Mouse (Mus musculus): ENCODE data around the gene Ubac1. TPM values are rescaled to one million over a fixed set of nuclear protein-coding genes. Genes with fewer than 3 reads are reported as not detected.
A peak's percentile ranks its signal among the peaks of the same experiment; 100 is the strongest.

Gene Ubac1
- 10 to 100 TPM; 90.5 to 92.0 TPM for total RNA-seq (2021)

DNA sequence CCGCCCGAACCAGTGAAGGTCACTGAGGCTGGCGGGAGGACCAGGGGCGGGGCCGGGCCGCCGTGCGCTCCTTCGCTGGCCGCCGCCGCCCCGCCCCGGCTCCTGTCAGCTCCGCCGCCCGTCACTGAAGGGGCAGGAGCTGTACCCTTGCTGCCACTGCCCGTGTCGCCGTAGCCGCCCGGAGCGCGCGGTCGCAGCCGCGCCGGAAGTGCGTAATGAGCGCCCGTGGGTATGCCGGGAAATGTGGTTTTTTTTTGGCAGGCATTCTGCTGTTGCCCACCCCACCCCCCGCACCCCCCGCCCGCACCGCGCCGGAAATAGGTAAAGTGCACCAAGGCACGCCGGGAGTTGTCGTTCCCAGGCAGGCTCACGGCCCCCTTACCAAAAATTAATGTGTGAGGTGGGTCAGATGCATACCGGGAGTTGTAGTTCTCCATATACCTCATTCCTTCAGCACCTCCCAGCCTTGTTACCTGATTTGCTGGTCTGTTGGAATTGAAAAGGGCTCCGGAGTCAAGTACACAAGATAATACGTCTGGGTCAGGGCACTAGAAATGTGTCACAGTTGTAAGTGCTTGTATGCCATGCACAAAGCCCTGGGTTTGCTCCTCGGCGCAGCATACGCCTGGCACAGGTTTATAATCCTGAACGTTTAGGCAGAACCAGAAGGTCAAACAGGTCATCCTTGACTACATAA is at the start of gene Ubac1:
Gene Ubac1, minus strand, starts transcription at position 187 of the 697 bp plus-strand sequence.
- intact Hi-C loops (cut with DNase I), result loop anchor here (5.0 to 10.0 kb wide), 2 partner anchors 121 to 253 kb away; no protein-coding TSS in a partner anchor
- peak; percentile 92 for DNase-seq

DNA sequence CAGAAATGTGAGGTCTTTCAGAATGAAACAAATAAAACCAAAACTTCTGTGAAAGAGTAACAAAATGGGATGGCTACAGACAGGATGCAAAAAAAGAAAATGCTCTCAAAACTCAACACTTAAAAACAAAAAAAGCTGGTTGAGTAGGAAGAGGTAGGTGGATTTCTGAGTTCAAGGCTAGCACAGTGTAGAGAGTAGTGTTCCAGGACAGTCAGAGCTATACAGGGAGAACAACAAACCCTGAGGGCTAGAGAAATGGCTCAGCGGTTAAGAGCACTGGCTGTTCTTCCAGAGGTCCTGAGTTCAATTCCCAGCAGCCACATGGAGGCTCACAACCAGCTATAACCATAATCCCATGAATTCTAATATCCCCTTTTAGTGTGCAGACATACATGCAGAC is 47.0 kb upstream of the Ubac1 start:
- intact Hi-C loops (cut with DNase I), result no loop called here

DNA sequence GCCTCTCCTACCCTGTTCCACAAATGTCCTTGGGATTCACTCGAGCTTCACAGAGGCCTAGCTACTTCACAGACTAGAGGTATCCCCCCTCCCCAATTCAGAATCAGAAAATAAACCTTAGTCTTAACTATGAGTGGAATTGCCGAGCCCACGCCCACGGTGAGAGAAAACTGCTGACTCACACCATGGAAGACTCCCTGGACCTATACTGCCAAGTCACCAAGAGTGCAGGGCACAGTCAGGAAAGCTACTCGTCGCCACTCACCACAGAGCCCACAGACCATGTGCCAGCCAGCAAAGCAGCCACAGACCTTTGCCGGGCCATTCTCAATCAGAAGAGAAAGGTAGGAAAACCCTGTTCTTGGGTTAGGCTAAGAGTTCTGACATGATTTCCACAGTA is 46.6 kb upstream of the Ubac1 start:
- no peak for DNase-seq
- intact Hi-C loops (cut with DNase I), result no loop called here

More for the DNA sequence above, 47.0 kb upstream of the Ubac1 start:
- DNase-seq, result no peak

DNA sequence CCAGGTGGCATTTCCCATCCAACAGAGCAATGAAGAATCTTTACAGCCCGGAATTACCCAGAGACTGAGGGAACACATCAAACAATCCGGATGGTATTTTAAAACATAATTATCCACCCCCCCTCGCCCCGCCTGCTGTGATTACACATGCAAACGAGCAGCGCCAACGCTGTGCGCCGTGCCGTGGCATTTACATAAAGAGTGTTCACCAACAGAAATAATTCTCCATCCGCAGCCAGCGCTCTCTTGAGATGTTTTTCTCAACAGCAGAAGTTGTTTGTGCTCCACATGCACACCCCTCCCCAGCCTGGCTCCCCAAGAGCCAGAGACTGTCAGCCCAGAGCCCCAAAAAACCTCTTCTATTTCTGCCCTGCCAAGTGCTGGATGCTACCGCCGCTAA is 45.0 kb upstream of the Ubac1 start:
- DNase-seq, result no peak
- intact Hi-C loops (cut with DNase I), result no loop called here

DNA sequence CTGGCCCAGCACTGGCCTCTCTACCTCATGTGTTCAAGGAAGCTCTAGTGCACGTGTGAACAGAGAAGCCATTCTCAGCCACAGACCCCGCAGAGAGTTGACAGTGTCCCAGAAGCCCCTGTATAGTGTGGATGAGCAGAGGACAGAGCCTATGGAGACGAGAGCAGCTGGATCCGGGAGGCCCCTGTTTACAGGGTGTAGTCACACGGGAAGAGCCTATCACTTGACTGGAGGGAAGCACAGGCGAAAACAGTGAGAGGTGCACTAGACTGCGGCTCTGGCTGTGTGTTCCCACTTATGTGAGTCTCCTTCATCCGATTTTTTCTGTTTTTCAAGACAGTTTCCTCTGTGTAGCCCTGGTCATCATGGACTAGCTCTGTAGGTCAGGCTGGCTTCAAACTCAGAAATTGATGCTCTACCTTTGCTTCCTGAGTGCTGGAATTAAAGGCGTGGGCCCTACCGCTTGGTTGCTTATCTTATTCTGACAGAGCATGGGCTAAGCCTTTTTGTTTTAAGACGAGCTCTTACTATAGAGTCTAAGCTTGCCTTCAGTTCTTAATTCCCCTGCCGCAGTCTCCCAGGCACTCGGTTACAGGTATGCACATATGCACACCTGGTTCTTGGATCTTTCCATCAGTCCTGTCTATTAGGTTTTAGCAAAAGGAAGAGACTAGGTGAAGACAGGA is 41.3 kb upstream of the Ubac1 start:
- DNase-seq, result no peak
- intact Hi-C loops (cut with DNase I), result no loop called here

DNA sequence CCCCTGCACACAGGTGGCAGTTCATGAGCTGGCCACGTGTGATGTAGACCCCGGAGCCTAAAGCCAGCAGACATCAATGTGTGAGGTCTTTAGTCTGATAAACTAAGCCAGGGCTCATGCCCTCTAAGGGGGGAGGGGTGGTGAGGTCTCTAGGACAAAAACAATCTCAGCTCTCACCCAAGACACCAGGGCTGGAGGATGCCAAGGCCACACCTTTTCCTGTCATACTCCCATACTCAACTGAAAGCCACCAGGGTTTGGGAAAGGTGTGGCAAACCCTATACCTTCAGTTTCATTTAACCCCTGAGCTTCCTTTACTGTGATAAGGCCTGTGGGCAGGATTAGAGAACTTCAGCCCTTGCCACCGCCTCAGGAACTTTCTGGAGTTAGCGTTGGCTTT is 40.7 kb upstream of the Ubac1 start:
- DNase-seq, result no peak
- intact Hi-C loops (cut with DNase I), result no loop called here

DNA sequence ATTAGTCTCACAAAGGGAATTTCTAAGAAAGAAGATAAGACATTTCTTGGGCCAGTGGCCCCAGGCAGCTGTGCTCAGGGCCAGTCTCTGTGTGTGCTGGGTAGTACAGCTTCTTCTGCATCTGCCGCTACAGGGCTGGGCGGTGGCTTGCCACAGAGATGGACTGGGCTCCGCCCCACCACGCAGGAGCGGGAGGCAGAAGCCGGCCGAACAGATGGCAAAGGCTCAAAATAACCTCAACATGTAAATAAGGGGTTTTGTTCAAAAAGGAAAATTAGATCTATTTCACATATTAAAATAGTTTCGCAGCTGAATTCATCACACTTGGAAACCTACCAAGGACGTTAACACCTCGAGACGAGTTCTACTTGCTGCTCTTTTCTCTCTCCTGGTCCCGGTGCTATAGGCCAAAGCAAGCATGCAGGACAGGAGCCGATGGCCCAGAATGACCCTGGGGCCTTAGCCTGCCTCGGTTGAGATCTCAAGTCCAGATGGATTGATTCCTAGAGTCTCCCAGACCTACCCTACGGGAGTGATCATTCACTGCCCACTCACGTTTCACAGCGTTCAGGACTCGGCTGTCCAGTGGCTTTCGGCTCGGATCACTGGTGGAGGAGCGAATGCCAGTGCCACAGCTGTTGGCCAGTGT is 39.6 kb upstream of the Ubac1 start:
- intact Hi-C loops (cut with DNase I), result no loop called here
- DNase-seq, result no peak

DNA sequence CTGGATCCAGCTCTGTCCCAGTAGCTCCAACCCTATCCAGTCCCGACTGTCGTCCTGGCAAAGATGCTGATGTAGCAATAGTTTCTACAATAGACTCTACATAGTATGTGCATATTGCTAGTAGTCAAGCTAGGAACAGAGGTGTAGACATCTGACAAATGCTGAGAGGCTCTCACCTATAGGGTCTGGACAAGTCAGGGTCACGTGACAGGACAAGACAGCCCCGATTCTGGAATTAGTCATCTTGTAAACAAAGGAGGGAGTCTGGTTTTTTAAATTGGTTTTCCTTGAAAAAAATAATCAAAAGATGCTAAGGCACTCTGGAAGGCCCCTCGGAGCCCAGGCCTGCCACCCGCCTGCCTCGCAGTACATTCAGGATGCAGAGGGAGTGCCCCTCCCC is 35.5 kb upstream of the Ubac1 start:
- intact Hi-C loops (cut with DNase I), result no loop called here

DNA sequence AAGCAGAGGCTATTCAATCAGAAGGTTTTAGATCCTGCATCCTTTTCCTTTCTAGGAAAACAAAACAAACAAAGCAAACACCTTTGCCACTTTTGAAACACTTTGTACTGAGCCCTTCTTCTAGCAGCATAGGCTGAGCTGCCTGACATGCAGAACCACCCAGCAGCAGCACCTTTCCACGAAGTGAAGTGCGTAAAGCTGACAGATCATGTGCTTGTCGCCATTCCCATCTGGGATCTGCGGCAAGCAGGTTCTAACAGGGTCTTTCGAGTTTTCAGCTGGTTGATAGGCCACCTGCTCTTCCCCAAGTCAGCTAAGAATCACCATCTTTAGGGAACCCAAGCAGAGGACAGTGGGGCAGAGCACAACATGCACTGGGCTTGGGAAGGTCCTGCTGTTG is 34.7 kb upstream of the Ubac1 start:
- intact Hi-C loops (cut with DNase I), result no loop called here
- no peak for DNase-seq

More for the DNA sequence above, 35.5 kb upstream of the Ubac1 start:
- no peak for DNase-seq

DNA sequence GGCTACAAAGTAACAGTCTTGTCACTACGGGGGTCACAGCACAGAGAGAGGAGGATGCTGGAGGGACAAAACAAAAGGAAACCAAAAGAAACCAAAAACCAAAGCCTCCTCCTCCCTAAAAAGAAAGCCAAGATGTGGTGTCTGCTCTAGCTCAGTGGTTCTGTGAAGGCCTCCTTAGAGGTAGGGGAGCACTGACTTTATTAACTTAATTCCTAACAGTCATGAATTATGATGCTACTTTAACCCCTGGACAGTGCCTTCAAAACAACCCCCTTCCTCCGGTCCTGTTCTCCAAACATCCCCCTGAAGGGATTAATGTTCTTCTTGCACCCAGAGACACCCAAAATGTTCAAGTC is 34.2 kb upstream of the Ubac1 start:
- intact Hi-C loops (cut with DNase I), result no loop called here

DNA sequence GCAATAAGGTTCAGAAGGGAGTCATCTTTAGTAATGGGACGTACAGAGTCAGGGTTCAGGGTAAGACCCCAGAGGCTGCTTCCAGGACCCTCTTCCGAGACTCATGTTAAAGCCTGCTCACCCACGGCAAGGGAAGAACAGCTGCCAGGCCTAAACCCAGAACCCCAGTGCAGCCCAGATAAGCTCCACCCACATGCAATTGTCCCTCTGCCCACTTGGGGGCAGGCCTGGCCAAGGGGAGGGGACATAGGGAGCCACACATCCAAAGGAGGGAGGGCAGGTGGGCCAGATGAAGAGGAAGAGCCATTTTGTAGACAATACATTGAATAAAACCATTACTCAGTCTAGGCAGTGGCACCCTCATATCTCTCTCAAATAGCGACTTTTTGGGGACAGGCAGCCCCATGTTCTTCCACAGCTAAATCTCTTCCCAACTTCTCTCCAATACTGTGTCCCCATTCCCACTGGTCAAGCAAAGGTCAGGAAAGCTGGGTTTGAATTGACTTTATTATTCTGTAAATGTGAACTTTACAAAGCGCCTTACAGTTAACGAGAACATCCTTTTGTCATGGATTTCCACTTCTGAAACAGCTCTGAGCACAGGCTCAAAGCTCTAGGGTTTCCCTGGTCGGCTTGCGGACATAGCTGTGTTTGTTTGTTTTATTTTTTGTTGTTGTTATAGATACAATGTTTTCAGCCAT is 33.6 kb upstream of the Ubac1 start:
- DNase-seq, result peak; percentile 79
- intact Hi-C loops (cut with DNase I), result no loop called here

More for the DNA sequence above, 34.2 kb upstream of the Ubac1 start:
- DNase-seq, result no peak

DNA sequence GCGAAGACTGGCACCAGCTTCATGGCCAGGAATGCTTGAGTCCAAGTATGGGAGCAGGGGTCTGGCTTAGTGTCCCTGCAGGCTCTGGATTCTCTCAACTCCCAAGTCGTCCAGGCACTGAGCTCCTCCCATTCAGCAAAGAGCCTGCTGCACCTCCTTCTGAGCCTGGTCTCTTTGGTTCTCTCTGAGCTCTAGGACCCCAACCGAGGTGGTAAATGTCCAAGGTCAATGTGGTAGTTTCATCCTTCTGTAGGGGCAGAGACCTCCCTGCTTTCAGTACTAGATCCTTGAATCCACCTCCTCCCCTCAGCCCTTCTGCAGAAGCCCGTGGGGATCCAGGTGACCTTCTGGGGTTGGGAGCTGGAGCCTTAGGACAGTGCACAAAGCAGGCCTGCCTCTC is 31.3 kb upstream of the Ubac1 start:
- intact Hi-C loops (cut with DNase I), result no loop called here
- no peak for DNase-seq

DNA sequence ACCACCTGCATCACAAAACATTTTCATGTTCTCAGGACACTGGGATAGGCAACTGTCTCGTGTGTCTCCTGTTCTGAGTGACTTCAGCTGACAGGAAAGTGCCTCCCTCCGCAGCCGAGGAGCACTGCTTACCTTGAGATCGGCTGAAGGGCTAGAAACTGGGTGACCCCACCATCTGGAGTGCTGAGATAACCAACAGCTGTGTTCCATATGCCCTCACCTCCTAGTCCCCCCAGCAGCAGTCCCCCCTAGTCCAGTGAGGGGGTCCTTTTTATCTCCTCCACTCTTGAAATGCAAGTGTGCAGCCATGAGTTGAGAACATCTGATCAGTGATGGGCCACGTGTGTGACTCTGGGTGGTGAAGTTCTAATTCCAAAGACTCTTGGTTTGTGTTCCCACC is 27.3 kb upstream of the Ubac1 start:
- intact Hi-C loops (cut with DNase I), result no loop called here
- DNase-seq, result no peak

DNA sequence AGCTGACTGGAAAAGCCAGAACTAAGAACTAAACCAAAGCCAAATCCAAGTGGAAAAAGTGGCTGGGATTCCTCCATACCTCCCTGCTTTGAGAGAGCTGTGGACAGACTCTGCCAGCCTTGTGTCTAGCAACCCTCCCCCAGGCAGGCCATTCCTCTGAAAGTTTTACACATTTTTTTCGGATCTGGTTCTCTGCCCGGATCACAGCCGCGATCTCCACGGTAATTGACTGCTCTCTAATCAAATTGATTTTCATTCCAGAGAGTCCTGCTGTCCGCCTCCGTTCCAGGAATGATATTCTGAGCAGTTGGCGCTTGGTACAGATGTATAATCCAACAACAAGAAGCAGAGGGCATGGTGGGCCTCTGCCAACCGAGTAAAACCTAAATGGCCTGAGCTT is 22.7 kb upstream of the Ubac1 start:
- peak; percentile 67 for DNase-seq
- intact Hi-C loops (cut with DNase I), result no loop called here

DNA sequence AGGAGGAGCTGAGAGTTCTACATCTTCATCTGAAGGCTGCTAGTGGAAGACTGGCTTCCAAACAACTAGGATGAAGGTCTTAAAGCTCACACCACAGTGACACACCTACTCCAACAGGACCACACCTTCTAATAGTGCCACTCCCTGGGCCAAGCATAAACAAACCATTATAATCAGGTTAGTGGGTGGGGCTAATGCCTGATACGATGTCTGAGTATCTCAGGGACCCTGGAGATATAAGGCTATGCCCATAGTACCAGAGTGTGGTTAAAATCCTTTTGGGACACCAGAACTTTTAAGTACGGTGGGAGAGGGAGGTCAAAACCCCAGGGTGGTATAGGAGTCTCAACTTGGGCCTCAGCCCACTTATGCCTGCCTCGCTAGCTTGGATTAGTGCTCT is 21.1 kb upstream of the Ubac1 start:
- no peak for DNase-seq
- intact Hi-C loops (cut with DNase I), result no loop called here

DNA sequence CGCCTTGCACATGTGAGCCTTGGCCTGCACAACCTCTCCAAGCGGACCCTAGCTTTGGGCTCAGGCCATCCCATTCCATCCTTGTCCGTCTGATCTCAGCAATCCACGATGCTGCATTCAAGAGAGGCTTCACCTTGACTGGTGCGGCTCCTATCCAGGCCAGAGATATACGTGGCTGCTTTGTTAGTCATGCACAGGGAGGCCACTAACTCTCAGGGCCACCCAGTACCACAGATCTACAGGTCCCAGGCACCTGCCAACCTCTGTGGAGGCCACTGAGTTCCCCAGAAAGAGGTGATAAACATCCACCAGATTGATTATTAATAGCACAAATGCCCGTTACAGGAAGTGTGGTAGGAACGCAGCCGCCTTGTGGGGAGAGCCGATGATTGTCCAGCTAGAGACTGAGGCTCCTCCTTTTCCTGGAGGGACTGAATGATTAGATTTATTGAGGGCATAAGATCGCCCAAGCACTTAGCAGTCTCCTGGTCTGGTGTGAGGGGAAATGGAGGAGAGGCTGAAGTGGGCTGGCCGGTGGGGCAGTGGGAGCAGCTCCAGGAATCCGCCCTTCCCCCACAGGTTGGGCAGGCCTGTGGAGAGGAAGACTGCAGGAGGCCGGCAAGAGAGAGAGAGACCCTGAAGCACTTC is 19.7 kb upstream of the Ubac1 start:
- no peak for DNase-seq
- intact Hi-C loops (cut with DNase I), result no loop called here

DNA sequence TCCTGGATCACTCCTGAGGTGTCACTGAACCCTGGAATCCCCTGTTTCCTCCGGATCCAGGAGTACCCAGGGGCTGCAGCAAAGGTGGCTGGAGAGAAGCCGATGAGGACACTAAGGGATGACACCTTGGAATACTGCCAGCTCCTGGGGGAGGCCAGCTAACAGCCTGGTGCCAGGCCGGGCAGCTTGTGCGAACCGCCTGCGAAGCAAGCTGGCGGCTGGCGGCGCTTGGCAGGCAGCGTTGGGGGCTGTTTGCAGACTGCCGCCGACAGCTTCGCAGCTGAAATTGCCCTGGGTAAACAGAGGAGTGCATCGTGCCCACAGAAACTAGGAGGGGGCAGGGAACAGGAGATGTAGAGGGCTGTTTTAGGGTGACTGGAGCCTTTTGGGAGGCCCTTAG is 18.4 kb upstream of the Ubac1 start:
- DNase-seq, result peak; percentile 94
- intact Hi-C loops (cut with DNase I), result no loop called here

DNA sequence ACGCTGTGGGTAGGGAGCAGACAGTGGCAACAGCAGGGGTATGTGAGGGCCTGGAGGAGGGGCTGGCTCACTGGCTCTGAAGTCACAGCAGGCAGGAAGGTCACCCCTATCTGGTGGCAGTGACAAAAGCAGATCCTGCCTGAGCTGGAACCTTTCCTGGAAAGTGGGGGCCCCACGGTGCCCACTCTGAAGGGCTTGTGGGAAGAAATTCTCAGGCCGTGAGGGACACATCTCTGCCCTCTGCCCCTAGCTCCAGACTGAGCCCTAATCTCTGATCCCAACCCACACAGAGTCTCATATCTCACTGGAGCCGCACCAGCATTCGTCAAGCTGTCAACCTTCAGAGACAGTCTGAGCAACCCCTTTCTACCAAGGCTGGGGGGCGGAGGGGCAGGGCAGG is 15.8 kb upstream of the Ubac1 start:
- no peak for DNase-seq
- intact Hi-C loops (cut with DNase I), result no loop called here

DNA sequence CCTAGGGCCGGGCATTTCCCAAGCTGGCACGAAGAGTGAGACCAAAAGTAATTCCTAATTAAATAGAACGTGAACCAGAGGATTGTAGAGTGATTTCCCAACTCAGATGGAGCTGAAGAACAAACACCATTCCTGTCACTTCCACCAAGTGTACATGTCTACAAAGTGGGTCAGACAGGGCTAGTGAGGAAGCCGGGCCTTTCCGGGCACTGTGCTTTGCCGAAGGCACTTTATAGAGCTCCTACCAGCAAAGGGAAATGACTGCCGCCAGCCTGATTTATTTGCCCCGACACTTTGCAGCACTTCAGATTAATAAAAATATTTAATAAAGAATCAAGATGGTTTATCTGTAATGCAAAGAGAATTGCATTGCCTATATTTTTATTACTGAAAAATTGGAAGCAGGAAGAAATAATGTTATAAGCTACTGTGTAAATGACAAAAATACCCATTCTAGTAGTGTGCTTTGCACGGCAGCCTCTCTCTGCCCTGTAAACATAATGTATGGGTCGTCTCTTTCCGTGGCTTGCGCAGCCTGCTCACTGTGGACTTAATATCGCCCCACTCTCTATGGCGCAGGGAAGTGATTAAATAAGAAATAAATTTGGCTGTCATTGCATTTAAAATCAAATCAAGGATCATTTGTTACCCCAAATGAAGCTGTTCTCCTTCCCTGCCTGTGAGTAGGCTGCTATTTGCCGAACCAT is 12.9 kb upstream of the Ubac1 start:
- intact Hi-C loops (cut with DNase I), result no loop called here
- no peak for DNase-seq

DNA sequence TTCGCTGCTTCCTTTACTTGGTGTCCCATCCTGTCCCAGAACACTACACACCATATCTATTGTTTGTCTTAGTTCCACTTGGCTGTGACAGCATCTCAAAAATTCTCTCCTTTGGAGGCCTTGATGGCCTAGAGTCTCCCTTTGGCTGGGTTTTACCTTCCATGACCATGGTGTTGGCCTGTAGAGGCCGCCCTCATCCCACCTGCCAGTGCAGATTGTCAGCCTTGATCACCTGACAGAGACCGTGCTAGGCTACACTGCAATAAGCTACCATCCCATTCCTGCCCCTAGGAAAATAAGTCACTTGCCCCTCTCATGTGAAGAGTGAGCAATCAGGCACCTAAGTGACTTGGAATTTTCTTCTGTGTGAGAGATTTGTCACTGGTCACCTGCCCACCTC is 8.7 kb upstream of the Ubac1 start:
- no peak for DNase-seq
- intact Hi-C loops (cut with DNase I), result no loop called here

Data from left cerebral cortex, postnatal 4 days (tissue).